Mouse (Mus musculus) intestine, embryonic 14.5 days (tissue): ENCODE results near the gene Trank1. TPM values are rescaled to one million over a fixed set of nuclear protein-coding genes. Genes with fewer than 3 reads are reported as not detected.

Source experiments
- ATAC-seq: fragments of 200-750 bp; cut with Nextera tagmentation; replicated peaks from 2 replicates; pipeline ENCODE4 v1.8.0; 2017; ENCODE audit warnings: low read depth, moderate number of reproducible peaks, moderate TSS enrichment, moderate library complexity; ENCODE audit not compliant: low FRiP score, low TSS enrichment
- DNase-seq: peaks from one replicate; pipeline ENCODE4 v3.0.0-alpha.2; 2018; ENCODE audit warnings: low spot score
- H3K27ac ChIP-seq: fragments of 300-500 bp; sonication (generic); 2 replicates; pipeline ENCODE4 v1.5.1; 2014; ENCODE audit warnings: low read depth, mild to moderate bottlenecking, control low read depth
- H3K27me3 ChIP-seq: fragments of 300-500 bp; sonication (generic); replicated peaks from 2 replicates; pipeline ENCODE4 v1.6.1; 2014; ENCODE audit warnings: low read length, control low read depth; ENCODE audit not compliant: control insufficient read depth, insufficient read depth
- H3K36me3 ChIP-seq: fragments of 300-500 bp; sonication (generic); 2 replicates; pipeline ENCODE4 v1.6.1; 2014; ENCODE audit warnings: low read length, control low read depth; ENCODE audit not compliant: control insufficient read depth, insufficient read depth
- H3K4me1 ChIP-seq: fragments of 300-500 bp; sonication (generic); replicated peaks from 2 replicates; pipeline ENCODE4 v1.6.1; 2014; ENCODE audit warnings: low read length, control low read depth, mixed read lengths; ENCODE audit not compliant: control insufficient read depth, insufficient read depth
- H3K4me2 ChIP-seq: fragments of 300-500 bp; sonication (generic); 2 replicates; pipeline ENCODE4 v1.6.1; 2014; ENCODE audit warnings: low read length
- H3K4me3 ChIP-seq: fragments of 300-500 bp; sonication (generic); 2 replicates; pipeline ENCODE4 v1.5.1; 2014; ENCODE audit warnings: low read depth, low read length, control low read depth, mixed read lengths
- H3K9ac ChIP-seq: fragments of 300-500 bp; sonication (generic); 2 replicates; pipeline ENCODE4 v1.6.1; 2014; ENCODE audit warnings: mild to moderate bottlenecking, low read length
- H3K9me3 ChIP-seq: fragments of 300-500 bp; sonication (generic); 2 replicates; pipeline ENCODE4 v1.6.1; 2016; ENCODE audit warnings: low read length, control low read depth; ENCODE audit not compliant: control insufficient read depth
- WGBS: fragments of 180-500 bp; shearing (Covaris S2); extraction: QIAGEN DNeasy Blood & Tissue Kit; methylation state at CpG from one replicate; pipeline ENCODE4 v1.1.7; 2014; 5-methylcytosine and 5-hydroxymethylcytosine counted together
- polyA plus RNA-seq: library from polyadenylated mRNA; unstranded; fragments of >200 nt; fragmentation: Nextera tagmentation; extraction: Ambion mirVana; gene quantifications from 2 replicates; pipeline ENCODE4 v1.2.1, GENCODE M21; 2014

Trank1 gene
- polyA plus RNA-seq, 1 experiment from 2014 or later, result 0.08 TPM

DNA sequence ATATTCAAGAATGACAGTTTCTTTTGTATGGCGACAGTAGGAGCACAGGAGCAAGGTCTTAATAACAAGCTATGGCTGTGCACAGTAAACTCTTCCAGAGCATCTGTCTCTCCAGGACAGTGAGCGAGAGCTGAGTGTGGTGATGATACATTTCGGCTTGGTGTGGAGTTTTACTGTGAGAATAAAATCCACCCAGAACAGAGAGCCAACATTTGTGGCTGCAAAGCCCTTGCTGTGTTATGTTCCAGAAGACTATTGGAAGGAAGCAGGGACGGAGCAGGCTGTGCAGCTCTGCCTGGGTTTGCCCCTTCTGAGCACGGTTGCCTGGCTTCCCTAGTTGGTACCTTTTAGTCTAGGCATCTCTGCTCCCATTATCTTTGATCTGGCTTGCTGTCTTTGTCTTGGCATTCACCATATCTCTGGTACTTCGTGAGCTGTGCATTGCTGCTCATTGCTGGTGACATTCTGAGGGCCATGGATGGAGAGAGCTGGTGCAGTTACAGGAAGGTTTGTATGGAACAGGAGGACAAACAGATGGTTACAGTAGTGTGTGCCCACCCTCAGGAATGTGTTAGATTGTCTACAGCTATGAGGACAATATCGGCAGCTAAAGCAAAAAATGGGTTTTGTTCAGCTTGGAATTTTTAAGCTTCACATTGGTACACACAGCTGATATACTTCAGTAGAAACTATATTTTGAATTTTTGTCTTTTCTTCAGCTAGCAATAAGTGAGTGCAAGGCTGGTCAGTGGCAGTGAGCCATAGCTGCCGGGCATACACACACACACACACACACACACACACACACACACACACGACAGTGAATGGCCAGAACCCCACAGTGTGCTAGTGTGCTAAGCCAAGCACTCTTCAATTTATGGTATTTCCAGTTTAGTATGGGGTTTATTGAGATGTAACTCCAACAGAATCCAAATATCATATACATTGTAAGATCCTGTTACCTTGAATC, 69.8 kb downstream of the Trank1 start:
- Histone ChIP-seq H3K9ac (no peak overlapping the region), H3K4me2 (no peak overlapping the region), H3K27ac (no peak overlapping the region), H3K4me1 (no peaks in the 10 kb centered on the region), H3K36me3 (no peaks in the 10 kb centered on the region), H3K27me3 (no peaks in the 10 kb centered on the region), H3K4me3 (no peak overlapping the region), H3K9me3 (no peaks in the 10 kb centered on the region)
- 82% methylated on average over 9 of the region's 9 CpGs for WGBS
- DNase-seq, result no peak
- ATAC-seq, result no peak

DNA sequence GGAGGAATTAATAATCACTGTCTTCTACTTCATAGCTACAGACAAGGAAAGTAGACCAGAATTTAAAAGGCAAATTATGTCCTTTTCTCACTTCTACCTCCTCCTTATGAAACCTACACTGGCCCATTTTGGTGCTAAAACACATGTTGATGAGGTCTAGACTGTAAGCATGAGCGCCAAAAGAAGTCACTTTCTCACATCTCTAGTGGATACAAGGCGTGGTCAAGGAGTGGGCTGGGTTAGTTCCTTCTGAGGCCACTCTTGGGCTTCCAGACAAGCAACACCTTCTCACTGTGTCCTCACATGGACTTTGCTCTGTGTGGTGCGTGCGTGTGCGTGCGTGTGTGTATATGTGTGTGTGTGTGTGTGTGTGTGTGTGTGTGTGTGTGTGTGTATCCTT, 70.9 kb downstream of the Trank1 start:
- DNase-seq (no peak), ATAC-seq (no peak)
- no peaks in the 10 kb centered on the region for H3K27me3 ChIP-seq
- WGBS, result 92% methylated on average over 6 of the region's 6 CpGs
- H3K9ac ChIP-seq, result no peak overlapping the region
- H3K4me3 ChIP-seq, result no peak overlapping the region
- no peaks in the 10 kb centered on the region for H3K4me1 ChIP-seq
- no peaks in the 10 kb centered on the region for H3K36me3 ChIP-seq
- no peaks in the 10 kb centered on the region for H3K9me3 ChIP-seq
- no peak overlapping the region for H3K4me2 ChIP-seq
- H3K27ac ChIP-seq, result no peak overlapping the region

DNA sequence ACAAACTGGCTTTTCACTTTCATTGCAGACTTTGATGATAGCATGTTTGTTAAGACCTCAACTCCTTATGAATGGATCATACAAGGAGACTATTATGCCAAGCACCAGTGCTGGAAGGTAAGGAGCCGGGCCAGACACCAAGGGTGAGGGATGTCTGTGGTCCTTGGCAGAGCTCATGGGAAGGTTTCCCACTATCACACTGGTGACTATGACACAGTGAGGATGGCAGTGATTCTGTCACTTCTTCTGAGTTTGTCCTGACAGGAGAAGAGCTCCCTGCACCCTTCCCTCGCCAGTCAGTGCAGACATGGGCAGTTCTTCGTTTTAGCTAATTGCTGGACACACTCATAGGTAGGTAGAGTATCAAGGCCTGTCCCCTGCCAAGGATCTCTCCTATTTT, 71.5 kb downstream of the Trank1 start:
- DNase-seq, result no peak
- Histone ChIP-seq H3K9me3 (no peaks in the 10 kb centered on the region), H3K4me2 (no peak overlapping the region), H3K4me3 (no peak overlapping the region), H3K27ac (no peak overlapping the region), H3K36me3 (no peaks in the 10 kb centered on the region), H3K4me1 (no peaks in the 10 kb centered on the region), H3K27me3 (no peaks in the 10 kb centered on the region), H3K9ac (no peak overlapping the region)
- no peak for ATAC-seq
- 93% methylated on average over 3 of the region's 3 CpGs for WGBS

DNA sequence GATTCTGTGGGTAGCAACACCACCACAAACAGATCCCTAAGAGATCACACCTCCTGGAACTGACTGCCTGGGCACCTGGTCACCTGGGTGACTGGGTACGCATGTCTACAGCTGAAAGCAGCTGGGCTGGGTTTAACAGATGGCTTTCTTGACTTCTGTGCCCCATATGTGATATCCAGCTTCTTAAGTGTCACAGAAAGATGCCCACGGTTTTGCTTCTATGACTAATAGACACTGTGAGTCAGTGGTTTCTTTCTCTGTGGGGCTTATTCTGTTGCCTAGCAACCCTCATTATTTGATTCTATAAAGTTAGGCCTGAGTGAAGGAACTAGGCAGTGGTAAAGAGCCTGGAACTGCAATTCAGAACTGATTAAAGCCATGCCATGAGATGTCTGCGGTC, 72.2 kb downstream of the Trank1 start:
- H3K4me2 ChIP-seq, result no peak overlapping the region
- H3K27me3 ChIP-seq, result no peaks in the 10 kb centered on the region
- WGBS, result 76% methylated on average over 3 of the region's 3 CpGs
- DNase-seq (no peak), ATAC-seq (no peak)
- H3K4me1 ChIP-seq, result no peaks in the 10 kb centered on the region
- no peaks in the 10 kb centered on the region for H3K36me3 ChIP-seq
- no peaks in the 10 kb centered on the region for H3K9me3 ChIP-seq
- no peak overlapping the region for H3K27ac ChIP-seq
- H3K9ac ChIP-seq, result no peak overlapping the region
- H3K4me3 ChIP-seq, result no peak overlapping the region

DNA sequence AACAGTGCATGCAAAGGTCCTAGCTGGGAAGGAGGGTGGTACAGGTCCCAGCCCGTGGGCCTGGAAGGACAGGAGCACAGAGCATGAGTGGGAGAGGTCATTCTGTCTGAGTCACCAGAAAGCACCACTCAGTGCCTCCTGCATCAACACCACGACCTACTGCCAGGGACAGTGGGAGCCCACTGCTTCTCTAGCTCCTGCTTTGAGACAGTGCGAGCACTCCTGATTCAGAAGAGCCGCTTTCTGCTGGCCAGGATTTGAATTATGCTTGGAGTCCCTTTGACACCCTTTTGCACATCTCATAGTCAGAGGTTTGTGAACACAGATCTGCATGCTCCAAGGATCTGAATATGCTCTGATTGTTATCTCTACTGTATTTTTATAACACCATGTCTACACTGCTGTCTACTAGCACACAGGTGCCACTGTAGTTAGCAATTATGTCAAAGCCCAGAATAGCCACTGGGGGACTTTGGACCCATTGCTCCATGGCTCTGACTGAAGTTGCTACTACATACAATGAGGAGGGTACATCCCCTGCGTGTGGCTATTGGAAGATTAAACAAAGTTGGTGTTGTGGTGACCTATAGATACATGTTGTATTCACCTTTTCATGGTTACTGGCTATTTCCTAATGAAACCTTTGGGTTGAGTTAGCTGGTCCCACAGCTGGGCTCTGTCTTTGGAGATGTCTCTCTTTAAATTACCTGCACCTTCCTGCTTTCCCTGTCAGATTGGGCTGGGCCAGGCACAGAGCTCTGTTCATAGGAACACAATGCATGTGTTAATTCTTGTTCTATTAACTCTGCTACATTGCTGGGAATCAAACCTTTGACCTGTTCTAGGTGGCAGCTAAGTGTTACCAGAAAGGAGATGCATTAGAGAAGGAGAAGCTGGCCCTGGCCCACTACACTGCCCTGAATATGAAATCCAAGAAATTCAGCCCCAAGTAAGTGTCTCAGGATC, 74.3 kb downstream of the Trank1 start:
- ATAC-seq (no peak), DNase-seq (no peak)
- H3K36me3 ChIP-seq, result no peaks in the 10 kb centered on the region
- no peak overlapping the region for H3K4me2 ChIP-seq
- H3K4me1 ChIP-seq, result no peaks in the 10 kb centered on the region
- H3K9me3 ChIP-seq, result no peaks in the 10 kb centered on the region
- no peak overlapping the region for H3K27ac ChIP-seq
- WGBS, result 81% methylated on average over 5 of the region's 5 CpGs
- H3K9ac ChIP-seq, result no peak overlapping the region
- H3K27me3 ChIP-seq, result no peaks in the 10 kb centered on the region
- H3K4me3 ChIP-seq, result no peak overlapping the region

DNA sequence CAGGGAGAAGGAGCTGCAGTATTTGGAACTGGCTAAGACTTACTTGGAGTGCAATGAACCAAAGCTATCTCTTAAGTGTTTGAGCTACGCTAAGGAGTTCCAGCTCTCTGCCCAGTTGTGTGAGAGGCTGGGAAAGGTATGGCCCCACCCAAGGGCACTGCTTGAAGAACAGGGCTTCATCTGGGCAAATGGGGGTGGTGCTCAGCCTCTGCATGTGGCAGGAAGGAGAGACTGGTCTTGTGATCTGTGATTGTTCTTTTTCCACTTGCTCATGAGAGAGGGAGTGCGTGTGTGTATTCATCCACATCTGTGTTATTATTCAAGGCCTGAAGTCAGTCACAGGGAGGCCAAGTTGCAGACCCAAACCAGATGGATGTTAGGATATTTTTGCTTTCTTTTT, 75.0 kb downstream of the Trank1 start:
- ATAC-seq (no peak), DNase-seq (no peak)
- 70% methylated on average over 2 of the region's 2 CpGs for WGBS
- Histone ChIP-seq H3K4me2 (no peak overlapping the region), H3K4me1 (no peaks in the 10 kb centered on the region), H3K9me3 (no peaks in the 10 kb centered on the region), H3K36me3 (no peaks in the 10 kb centered on the region), H3K4me3 (no peak overlapping the region), H3K9ac (no peak overlapping the region), H3K27me3 (no peaks in the 10 kb centered on the region), H3K27ac (no peak overlapping the region)

DNA sequence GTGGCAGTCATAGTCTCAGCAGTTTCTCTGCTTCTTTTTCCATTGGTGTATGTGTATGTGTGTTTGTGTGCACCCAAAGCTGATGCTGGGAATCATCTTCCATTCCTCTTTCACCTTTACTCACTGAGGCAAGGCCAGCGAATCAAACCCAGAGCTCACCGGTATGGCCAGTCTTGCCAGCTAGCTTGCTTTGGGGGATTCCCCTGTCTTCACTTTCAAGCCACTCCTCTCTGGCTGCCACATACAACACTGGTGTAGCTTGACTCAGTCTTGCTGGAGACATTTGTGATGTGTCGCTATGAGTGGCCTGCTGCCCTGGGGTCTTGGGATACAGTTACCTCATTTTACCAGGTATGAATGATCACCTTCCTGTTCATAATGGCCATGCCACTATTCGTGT, 76.0 kb downstream of the Trank1 start:
- Histone ChIP-seq H3K36me3 (no peaks in the 10 kb centered on the region), H3K4me1 (no peaks in the 10 kb centered on the region), H3K9ac (no peak overlapping the region), H3K4me3 (no peak overlapping the region), H3K4me2 (no peak overlapping the region), H3K27me3 (no peaks in the 10 kb centered on the region), H3K9me3 (no peaks in the 10 kb centered on the region), H3K27ac (no peak overlapping the region)
- ATAC-seq (no peak), DNase-seq (no peak)
- 76% methylated on average over 4 of the region's 4 CpGs for WGBS

DNA sequence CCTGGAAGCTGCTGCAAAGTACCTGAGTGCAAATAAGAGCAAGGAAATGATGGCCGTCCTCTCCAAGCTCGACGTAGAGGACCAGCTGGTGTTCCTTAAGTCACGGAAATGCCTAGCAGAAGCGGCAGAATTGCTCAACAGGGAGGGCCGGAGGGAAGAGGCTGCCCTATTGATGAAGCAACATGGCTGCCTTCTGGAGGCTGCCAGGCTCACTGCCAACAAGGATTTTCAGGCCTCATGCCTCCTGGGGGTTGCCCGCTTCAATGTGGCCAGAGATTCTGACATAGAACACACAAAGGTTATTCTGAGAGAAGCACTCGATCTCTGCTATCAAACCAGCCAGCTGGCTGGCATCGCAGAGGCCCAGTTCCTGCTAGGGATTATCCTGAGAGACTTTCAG, 78.5 kb downstream of the Trank1 start:
- ATAC-seq (no peak), DNase-seq (no peak)
- Histone ChIP-seq H3K27me3 (no peaks in the 10 kb centered on the region), H3K27ac (no peak overlapping the region), H3K9me3 (no peaks in the 10 kb centered on the region), H3K4me1 (no peaks in the 10 kb centered on the region), H3K9ac (no peak overlapping the region), H3K36me3 (no peaks in the 10 kb centered on the region), H3K4me2 (no peak overlapping the region), H3K4me3 (no peak overlapping the region)
- WGBS, result 92% methylated on average over 9 of the region's 9 CpGs
